Mouse (Mus musculus) forebrain, postnatal 0 days (tissue): Measurements from ENCODE around the gene Krt42. TPM values are rescaled to one million over a fixed set of nuclear protein-coding genes. Genes with fewer than 3 reads are reported as not detected.

Source experiments
- ATAC-seq: fragments of 200-750 bp; cut with Nextera tagmentation; 2 replicates; pipeline ENCODE4 v1.8.0; 2017; ENCODE audit warnings: mild to moderate bottlenecking, moderate library complexity
- DNase-seq: peaks from one replicate; pipeline ENCODE4 v3.0.0-alpha.2; 2015
- H3K27ac ChIP-seq: fragments of 300-500 bp; sonication (generic); 2 replicates; pipeline ENCODE4 v1.5.1; 2014; ENCODE audit warnings: low read depth, mild to moderate bottlenecking, antibody characterized with exemption, low read length, moderate library complexity, mixed read lengths
- H3K27me3 ChIP-seq: fragments of 300-500 bp; sonication (generic); 2 replicates; pipeline ENCODE4 v1.6.1; 2014; ENCODE audit warnings: mild to moderate bottlenecking, low read length, mixed read lengths; ENCODE audit not compliant: insufficient read depth
- H3K36me3 ChIP-seq: fragments of 300-500 bp; sonication (generic); 2 replicates; pipeline ENCODE4 v1.6.1; 2014; ENCODE audit warnings: mild to moderate bottlenecking, moderate library complexity; ENCODE audit not compliant: insufficient read depth
- H3K4me1 ChIP-seq: fragments of 300-500 bp; sonication (generic); 2 replicates; pipeline ENCODE4 v1.6.1; 2014; ENCODE audit warnings: antibody characterized with exemption; ENCODE audit not compliant: insufficient read depth
- H3K4me2 ChIP-seq: fragments of 300-500 bp; sonication (generic); 2 replicates; pipeline ENCODE4 v1.6.1; 2014; ENCODE audit warnings: low read depth, mild to moderate bottlenecking, moderate library complexity
- H3K4me3 ChIP-seq: fragments of 300-500 bp; sonication (generic); 2 replicates; pipeline ENCODE4 v1.5.1; 2014; ENCODE audit warnings: low read depth, low read length, mixed read lengths
- H3K9ac ChIP-seq: fragments of 300-500 bp; sonication (generic); 2 replicates; pipeline ENCODE4 v1.6.1; 2014; ENCODE audit warnings: mild to moderate bottlenecking
- H3K9me3 ChIP-seq: fragments of 300-500 bp; sonication (generic); 2 replicates; pipeline ENCODE4 v1.6.1; 2016; ENCODE audit warnings: low read length
- CTCF ChIP-seq: sonication (generic); IDR thresholded peaks from 2 replicates; pipeline ENCODE4 v1.5.1; 2016; ENCODE audit warnings: antibody characterized with exemption, control low read depth, low read depth
- WGBS: fragments of 180-500 bp; shearing (Covaris S2); extraction: QIAGEN DNeasy Blood & Tissue Kit; methylation state at CpG from one replicate; pipeline ENCODE4 v1.1.7; 2014; 5-methylcytosine and 5-hydroxymethylcytosine counted together
- polyA plus RNA-seq: library from polyadenylated mRNA; unstranded; fragments of >200 nt; fragmentation: Nextera tagmentation; extraction: Ambion mirVana; gene quantifications from 2 replicates; pipeline ENCODE4 v1.2.1, GENCODE M21; 2015
- total RNA-seq: library from RNA; depleted of rRNA; stranded (reverse); fragments of >200 nt; gene quantifications from 2 replicates; pipeline ENCODE4 v1.2.3, GENCODE M21; 2014

The Krt42 gene
- total and polyA plus RNA-seq, 2 experiments from 2014 or later, result not detected

DNA sequence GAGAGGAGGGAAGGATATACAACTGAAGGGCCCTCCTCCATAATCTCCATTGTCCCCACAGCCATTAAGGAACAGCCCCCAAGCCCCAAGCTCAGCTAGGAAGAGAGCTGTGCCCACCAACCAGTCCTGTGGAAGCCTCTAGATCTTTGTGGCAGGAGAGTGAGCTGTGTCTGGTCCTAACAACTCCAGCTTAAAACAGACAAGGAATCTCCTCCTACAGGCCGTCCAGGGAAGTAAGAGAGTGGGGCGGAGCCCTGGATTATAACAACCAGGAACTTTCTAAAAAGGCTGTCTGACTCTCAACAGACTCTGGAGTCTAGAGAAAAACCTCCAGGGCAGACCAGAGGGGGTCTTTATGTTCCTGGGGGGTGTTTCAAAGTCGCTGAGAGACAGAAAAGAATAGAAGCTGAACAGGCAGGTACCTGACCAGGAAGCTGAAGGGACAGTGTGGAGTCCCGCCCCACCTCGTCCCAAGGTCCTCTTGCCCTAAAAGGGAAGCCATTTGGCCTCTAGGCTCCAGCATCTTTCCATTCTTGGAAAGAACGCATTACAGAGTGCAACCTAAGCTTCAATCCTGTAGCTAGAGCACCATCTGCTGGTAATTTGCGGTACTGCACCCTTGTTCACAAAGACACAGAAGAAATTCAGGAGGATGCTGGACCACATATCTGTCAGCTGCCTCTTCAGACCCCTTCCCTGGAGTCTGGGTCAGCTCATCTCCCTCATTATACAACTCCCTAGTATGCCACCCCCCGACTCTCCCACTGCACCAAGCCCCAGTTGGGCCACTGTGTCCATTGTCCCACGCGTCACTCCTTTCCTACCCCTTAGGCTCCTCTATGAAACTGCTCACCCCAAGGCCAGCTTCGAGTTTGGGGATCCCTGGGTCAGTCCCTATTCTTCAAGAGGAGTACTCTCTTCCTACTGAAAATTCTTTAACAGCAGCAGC is 12.2 kb upstream of the Krt42 start:
- Histone ChIP-seq H3K9ac (peak overlapping the region; percentile 19; the same call in 1 of the 2 replicates), H3K9me3 (no peaks in the 10 kb centered on the region), H3K27ac (no peak overlapping the region), H3K4me3 (no peak overlapping the region), H3K4me1 (no peaks in the 10 kb centered on the region), H3K36me3 (no peaks in the 10 kb centered on the region), H3K4me2 (no peak overlapping the region), H3K27me3 (no peaks in the 10 kb centered on the region)
- WGBS, result 20% methylated on average over 11 of the region's 11 CpGs
- DNase-seq (peak; percentile 95), ATAC-seq (peak; percentile 81)
- peak; percentile 99 for TF ChIP-seq CTCF

DNA sequence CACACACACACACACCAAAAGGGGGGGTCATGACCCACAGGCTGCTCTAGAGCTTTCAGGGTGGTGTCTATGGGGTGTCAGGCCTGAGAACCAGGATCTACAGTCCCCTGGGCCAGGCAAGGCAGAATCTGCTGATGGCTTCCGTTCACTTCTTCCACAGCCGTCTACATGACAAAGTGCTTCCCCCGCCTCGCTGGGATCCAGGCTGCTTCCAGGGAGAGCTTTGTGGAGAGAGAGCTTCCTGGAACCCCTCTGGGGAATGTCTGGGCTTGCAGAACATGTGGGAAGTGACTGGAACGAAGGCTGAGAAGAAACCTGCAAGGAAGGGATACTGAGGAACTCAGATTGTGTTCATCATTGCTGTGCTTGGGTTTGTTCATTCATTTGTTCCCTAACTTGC is 9.1 kb upstream of the Krt42 start:
- Histone ChIP-seq H3K9ac (no peak overlapping the region), H3K27me3 (no peaks in the 10 kb centered on the region), H3K27ac (no peak overlapping the region), H3K4me2 (no peak overlapping the region), H3K9me3 (no peaks in the 10 kb centered on the region), H3K36me3 (no peaks in the 10 kb centered on the region), H3K4me1 (no peaks in the 10 kb centered on the region), H3K4me3 (no peak overlapping the region)
- DNase-seq (no peak), ATAC-seq (no peak)
- no peak for TF ChIP-seq CTCF
- WGBS, result 68% methylated on average over 5 of the region's 5 CpGs

DNA sequence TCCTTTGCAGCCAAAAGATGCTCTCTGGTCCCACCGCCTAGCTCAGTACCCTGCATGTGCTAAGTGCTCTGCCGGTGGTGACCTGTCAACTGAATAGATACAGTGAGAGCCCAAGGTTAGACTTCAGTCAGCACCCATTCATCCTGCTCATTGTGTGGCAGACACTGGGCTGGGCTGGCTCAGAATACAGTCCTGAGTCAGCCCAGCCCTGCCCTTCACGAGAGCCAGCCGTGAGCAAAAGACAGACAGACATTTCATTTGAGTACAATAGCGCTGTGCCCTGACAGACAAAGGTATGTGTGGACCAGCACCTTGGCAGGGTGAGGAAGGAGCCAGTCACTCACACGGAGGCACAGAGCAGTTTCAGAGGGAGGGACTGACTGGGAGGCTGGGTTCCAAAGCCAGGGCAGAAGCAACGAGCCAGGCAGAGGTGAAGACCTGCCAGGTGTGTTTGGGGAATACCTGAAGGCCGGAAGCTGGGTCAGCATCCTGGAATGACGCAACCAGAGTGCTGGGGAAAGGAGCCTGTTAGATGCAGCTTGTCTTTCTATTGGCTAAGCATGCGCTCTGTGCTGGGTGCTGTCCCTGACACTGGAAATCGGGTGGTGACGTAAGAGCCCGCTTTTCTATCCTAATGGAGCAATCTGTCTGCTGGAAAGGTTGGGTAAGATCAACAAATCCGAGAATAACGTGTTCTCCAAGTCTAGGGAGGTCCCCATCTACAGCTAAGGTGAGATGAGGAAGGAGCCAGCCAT is 8.2 kb upstream of the Krt42 start:
- 74% methylated on average over 15 of the region's 15 CpGs for WGBS
- H3K27me3 ChIP-seq, result no peaks in the 10 kb centered on the region
- ATAC-seq, result no peak
- H3K9me3 ChIP-seq, result no peaks in the 10 kb centered on the region
- H3K27ac ChIP-seq, result no peak overlapping the region
- no peak overlapping the region for H3K4me2 ChIP-seq
- H3K4me1 ChIP-seq, result no peaks in the 10 kb centered on the region
- no peak overlapping the region for H3K9ac ChIP-seq
- no peak for TF ChIP-seq CTCF
- H3K36me3 ChIP-seq, result no peaks in the 10 kb centered on the region
- no peak for DNase-seq
- H3K4me3 ChIP-seq, result no peak overlapping the region

DNA sequence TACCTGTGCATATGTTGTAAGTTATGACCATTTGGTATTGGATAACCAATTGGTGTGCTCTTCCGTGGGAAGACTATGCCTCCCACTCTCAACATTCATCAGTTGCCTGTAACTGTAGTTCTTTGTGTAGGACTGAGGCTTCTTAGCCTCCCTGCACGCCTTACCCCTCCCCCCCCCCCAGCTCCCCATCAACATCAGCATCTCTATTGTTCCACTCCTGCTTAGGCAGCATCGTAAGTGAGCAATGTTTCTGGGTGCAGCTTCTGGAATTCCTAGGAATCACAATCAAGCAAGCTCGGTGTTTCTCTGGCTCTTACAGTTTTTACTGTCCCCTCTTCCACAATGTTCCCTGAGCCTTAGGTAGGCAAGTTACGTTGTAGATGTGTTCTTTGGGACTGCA is 5.8 kb upstream of the Krt42 start:
- no peak overlapping the region for H3K4me3 ChIP-seq
- H3K27me3 ChIP-seq, result no peaks in the 10 kb centered on the region
- no peak overlapping the region for H3K9ac ChIP-seq
- ATAC-seq (peak; percentile 48; the same call in 1 of the 2 replicates), DNase-seq (no peak)
- H3K4me2 ChIP-seq, result no peak overlapping the region
- no peaks in the 10 kb centered on the region for H3K9me3 ChIP-seq
- no peaks in the 10 kb centered on the region for H3K36me3 ChIP-seq
- no peak overlapping the region for H3K27ac ChIP-seq
- WGBS, result 25% methylated on average over 5 of the region's 5 CpGs
- no peak for TF ChIP-seq CTCF
- no peaks in the 10 kb centered on the region for H3K4me1 ChIP-seq

DNA sequence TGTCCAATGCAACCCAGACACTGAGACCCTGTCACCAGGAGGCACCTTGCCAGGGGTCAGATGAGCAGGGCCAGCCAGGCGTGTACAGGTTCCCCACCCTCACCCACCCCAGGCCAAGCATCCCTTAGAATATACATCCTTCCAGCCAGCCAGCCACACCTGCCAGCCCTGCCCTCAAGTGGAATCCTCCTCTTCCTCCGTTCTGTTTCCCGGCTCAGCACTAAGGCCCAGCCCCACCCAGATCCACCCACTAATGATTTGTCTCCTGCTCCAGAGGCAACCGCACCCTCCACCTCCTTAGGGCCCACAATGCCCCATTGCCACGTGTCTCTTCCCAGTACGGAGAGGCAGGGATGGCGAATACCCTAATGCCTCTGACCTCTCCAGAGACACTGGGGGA is 5.0 kb upstream of the Krt42 start:
- WGBS, result 75% methylated on average over 7 of the region's 7 CpGs
- Histone ChIP-seq H3K36me3 (no peaks in the 10 kb centered on the region), H3K9me3 (no peaks in the 10 kb centered on the region), H3K9ac (no peak overlapping the region), H3K27ac (no peak overlapping the region), H3K4me1 (no peaks in the 10 kb centered on the region), H3K4me2 (no peak overlapping the region), H3K4me3 (no peak overlapping the region), H3K27me3 (no peaks in the 10 kb centered on the region)
- no peak for TF ChIP-seq CTCF
- DNase-seq (no peak), ATAC-seq (no peak)

DNA sequence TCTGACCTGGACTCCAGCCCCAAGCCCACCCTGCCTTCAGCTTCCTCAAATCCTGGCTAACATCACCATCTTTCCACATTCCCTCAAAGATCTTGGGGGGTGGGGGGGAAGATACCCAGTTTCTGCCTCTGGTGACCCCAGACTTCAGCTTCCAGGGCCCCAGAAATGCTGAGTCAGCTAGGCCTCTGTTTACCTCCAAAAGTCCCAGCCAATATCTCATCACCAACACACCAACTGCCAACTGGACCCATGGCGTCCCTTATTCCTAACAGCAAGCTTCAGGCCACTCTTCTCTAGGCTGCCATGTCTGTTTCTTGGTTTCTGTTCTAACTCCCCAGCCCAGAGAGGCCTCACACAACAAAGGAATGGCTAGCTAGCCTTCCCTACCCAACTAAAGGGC is 2.2 kb upstream of the Krt42 start:
- Histone ChIP-seq H3K27me3 (no peaks in the 10 kb centered on the region), H3K9me3 (no peaks in the 10 kb centered on the region), H3K9ac (no peak overlapping the region), H3K4me2 (no peak overlapping the region), H3K4me1 (no peaks in the 10 kb centered on the region), H3K36me3 (no peaks in the 10 kb centered on the region), H3K27ac (no peak overlapping the region), H3K4me3 (no peak overlapping the region)
- no peak for DNase-seq
- no peak for ATAC-seq
- no peak for TF ChIP-seq CTCF
- WGBS, result 91% methylated on average over 1 of the region's 1 CpGs
